Mouse (Mus musculus): ENCODE data around the gene Slc25a21.

Slc25a21 gene

GRCm38 (mm10) chr12:56737104-56737503 is 460.2 kb downstream of the Slc25a21 start:
- no peak for DNase-seq

DNA sequence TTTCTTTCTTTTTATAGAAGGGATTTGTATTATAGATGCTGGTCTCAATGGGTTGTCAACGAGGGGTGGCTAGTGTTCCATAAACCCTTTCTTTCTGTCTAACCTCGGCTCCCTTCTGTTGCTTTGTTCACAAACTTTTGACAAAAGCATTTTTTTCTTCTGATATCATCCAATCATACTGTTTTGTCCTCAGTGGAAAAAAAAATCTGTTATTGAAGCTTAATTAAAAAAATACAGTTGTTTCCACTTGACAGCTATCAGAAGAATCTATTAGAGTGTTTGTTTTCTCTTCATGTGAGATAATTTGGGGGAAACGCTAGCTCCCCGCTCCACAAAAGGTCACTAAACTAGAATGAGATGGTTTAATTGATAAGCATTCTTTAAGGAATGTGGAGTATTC is 469.6 kb downstream of the Slc25a21 start:
- no peak for DNase-seq

GRCm38 (mm10) chr12:56718707-56719051 is 478.6 kb downstream of the Slc25a21 start:
- no peak for DNase-seq

- DNase-seq, result no peak
These were observed 479.1 kb downstream of the Slc25a21 start for GRCm38 (mm10) chr12:56717971-56718706.

DNA sequence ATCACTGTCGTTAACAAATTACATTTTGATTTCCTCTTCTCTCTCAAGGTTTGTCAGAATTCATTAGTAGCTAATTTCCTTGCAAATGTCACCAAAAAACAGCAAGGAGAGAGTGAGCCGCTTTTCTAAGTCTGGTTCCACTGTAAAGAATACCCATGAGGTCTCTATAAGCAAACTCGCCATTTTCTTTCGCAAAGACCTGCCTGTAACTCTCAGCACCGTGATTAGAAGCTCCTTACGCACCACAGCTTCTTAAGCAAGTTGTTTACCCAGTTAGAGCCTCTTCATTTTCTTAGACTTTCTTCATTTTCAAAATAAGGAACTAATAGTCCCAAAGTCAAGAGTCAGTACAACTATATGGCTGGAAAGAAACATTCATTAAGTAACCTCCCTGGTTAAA is 496.3 kb downstream of the Slc25a21 start:
- no peak for DNase-seq

GRCm38 (mm10) chr12:56699915-56700900 is 497.1 kb downstream of the Slc25a21 start:
- no peak for DNase-seq

- no peak for DNase-seq
These were observed 497.9 kb downstream of the Slc25a21 start for GRCm38 (mm10) chr12:56699351-56699750.

DNA sequence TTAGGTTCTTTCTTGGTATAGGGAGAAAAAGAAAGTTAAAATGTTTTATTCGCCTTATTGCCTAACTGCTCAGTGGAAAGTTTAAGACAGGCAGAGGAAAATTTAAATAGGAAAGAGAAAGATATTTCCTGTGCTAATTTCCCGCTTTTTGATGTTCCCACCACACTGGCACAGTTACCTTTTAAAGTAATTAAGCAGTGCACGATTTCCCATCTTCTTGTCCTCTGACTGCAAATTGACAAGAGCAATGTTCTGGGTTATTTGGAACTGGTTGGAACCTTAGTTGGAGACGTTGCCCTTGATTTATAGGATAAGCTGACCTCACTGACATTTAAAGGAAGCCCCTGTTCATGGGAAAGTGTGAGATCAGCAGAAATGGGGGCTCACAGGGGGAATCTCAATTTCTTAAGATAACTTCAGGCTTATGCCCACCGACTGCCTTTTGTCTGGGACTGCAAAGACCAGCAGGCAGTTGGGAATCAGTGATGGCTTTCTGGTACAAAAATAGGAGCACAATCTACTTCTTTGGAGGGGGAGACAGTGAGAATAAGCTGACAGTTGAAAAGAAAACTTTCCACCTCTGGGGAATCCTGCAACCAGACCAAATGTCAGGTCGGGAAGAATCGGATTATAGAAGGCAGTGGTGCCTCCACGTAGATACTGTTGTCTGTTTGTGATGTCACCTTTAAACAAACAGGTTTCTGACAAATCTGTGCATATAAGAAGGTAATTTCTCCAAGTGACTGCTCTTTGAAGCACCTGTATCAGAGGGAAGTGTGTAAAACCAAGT is 498.9 kb downstream of the Slc25a21 start:
- DNase-seq, result no peak

DNA sequence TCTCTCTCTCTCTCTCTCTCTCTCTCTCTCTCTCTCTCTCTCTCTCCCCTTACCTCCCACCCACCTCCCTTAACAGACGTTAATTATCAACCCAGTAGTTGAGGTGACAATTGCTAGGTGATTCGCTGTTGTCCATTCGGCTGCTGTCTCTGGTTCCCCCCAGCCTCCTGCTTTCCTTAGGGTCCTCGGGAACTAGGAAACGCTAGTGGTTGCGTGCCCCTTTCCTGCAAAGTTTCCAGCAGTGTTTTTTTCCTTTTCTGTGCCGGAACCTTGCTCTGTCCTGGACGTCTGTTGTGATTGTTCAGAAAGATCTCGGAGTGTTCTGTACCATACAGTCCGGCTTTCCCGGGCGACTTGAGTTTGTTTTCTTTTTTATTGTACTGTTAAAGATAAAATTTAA is 499.5 kb downstream of the Slc25a21 start:
- no peak for DNase-seq

- DNase-seq, result no peak
These were observed 500.1 kb downstream of the Slc25a21 start for GRCm38 (mm10) chr12:56697011-56697740.

GRCm38 (mm10) chr12:56696174-56697010 is 500.9 kb downstream of the Slc25a21 start:
- DNase-seq, result no peak

- DNase-seq, result peak; percentile 64 to 66
These were observed 501.7 kb downstream of the Slc25a21 start for GRCm38 (mm10) chr12:56695358-56696173.

- no peak for DNase-seq
These were observed 502.3 kb downstream of the Slc25a21 start for GRCm38 (mm10) chr12:56694936-56695335.

- DNase-seq, result no peak
These were observed 502.9 kb downstream of the Slc25a21 start for GRCm38 (mm10) chr12:56694361-56694760.

- DNase-seq, result no peak
These were observed 503.7 kb downstream of the Slc25a21 start for GRCm38 (mm10) chr12:56693411-56694098.

DNA sequence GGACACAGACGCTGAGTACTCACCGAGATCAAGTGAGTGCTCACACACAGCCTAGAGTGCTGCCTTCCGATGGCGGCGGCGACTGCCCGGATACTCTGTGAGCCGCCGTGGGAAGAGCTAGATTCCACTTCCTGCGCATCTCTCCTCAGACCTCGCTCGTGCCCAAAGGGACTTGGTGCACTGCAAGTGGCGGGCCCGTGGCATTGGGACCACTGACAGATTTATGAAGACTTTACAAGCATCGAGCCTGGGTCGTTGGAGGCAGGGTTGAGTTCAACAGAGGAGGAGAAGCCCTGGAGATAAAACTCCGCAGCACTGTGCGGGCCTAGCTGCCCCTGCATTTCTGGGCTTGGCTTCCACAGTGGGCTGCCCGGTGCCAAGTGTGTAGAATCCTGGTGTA is 504.7 kb downstream of the Slc25a21 start:
- no peak for DNase-seq

DNA sequence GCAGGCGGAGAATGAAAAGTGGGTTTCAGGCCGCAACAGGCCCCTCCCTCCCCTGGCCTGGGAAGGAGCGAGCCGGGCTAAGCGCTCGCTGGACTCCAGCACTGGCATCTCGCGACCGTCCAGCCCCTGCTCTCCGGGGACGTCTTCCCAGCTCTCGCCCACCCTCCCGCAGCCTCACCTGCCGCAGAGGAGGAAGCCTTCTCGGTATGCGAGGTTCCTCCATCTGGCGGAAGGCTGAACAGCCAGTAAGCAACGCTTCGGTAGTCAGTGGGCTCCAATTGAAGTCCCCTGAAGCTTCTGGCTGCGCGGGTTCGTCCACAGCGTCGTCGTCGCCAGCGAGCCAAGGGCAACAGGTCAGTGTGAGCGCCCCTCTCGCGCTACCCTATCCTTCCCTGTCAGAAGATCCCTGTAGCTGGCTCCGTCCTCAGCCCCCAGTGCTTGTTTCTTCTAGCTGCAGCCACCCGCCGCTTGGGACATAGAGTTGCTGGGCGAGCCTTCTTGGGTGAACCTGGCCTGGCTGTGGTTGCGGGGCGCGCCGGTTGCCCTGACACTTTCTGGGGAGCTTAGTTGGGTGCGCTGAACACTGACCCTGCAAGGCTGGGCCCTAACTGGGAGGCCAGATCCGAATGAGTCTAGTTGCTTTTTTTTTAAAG is 505.7 kb downstream of the Slc25a21 start, which contains the start of gene Pax9:
Pax9 (plus strand) TSS at position 341 of the 653 bp plus-strand sequence.
- DNase-seq, result no peak

GRCm38 (mm10) chr12:56691001-56691400 is 506.3 kb downstream of the Slc25a21 start:
- DNase-seq, result no peak

DNA sequence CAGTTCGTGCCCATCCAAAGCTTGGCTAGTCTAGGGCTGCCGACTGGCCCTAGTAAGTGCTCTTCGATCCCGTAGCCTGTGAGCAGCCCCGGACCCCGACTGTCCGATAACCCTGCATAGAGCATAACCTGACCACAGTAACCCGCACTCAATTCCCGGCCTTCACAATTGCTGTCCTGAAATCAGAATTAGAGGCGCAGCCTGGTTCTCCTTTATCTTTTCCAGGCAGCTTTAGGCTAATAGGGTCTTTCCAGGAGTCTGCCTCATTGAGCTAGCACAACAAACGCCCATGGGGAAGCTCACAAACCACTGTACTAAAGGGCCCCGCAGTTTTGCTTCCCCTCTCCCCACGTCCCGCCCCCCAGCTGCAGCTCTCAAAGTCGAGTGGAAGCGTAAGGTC is 506.9 kb downstream of the Slc25a21 start:
- DNase-seq, result no peak

Data from kidney, postnatal 25 days (tissue).